Mouse (Mus musculus) activated CD4-positive, CD25-positive, alpha-beta regulatory T cell, adult 4 months (primary cell): ENCODE measurements around the gene Cypt2. TPM values are rescaled to one million over a fixed set of nuclear protein-coding genes. Genes with fewer than 3 reads are reported as not detected.
"Not testable (repeated sequence)": the region's sequence is repeated elsewhere in the genome, so short reads cannot be mapped to it uniquely, and the experiment has no call there.

Experiments used
- ATAC-seq: one replicate; pipeline ENCODE4 v1.8.0; 2017
- polyA plus RNA-seq, 2 experiments: library from polyadenylated mRNA; unstranded; fragments of 100-300 nt; shearing (Covaris generic); gene quantifications; one replicate each; pipeline ENCODE4 v1.2.1; 2017

Gene Cypt2
- not detected for polyA plus RNA-seq

- ATAC-seq = not testable (repeated sequence)
These were observed at the start of gene Cypt2 for GRCm38 (mm10) chrX:105499472-105499871. Cypt2 (plus strand) TSS chrX:105499772.

- ATAC-seq = no peak
These were observed 46.7 kb downstream of the Cypt2 start for GRCm38 (mm10) chrX:105546234-105546633.
